Mouse (Mus musculus) macrophage (primary cell): ENCODE measurements around the gene Gm27027. TPM values are rescaled to one million over a fixed set of nuclear protein-coding genes. Genes with fewer than 3 reads are reported as not detected.

Experiments used
- H3K27ac ChIP-seq: fragments of 350-480 bp; formaldehyde crosslinking; 2 replicates; pipeline ENCODE4 v1.9.0; 2021
- H3K36me3 ChIP-seq: fragments of 350-480 bp; formaldehyde crosslinking; 2 replicates; pipeline ENCODE4 v1.9.0; 2021; ENCODE audit errors: inconsistent target
- H3K4me3 ChIP-seq: fragments of 350-480 bp; formaldehyde crosslinking; 2 replicates; pipeline ENCODE4 v1.9.0; 2021; ENCODE audit errors: inconsistent target
- H3K79me2 ChIP-seq: fragments of 350-480 bp; formaldehyde crosslinking; 2 replicates; pipeline ENCODE4 v1.9.0; 2021; ENCODE audit errors: inconsistent target
- WGBS: methylation state at CpG from one replicate; pipeline ENCODE4 v1.1.7; 2026; ENCODE audit warnings: inconsistent platforms; ENCODE audit not compliant: missing documents; 5-methylcytosine and 5-hydroxymethylcytosine counted together
- polyA plus RNA-seq: library from polyadenylated mRNA; stranded (reverse); fragments of 250-400 nt; gene quantifications from 3 replicates; pipeline ENCODE4 v1.2.4, GENCODE M21; 2018; ENCODE audit warnings: inconsistent platforms

The Gm27027 gene
- polyA plus RNA-seq, 1 experiment from 2014 or later: not detected

DNA sequence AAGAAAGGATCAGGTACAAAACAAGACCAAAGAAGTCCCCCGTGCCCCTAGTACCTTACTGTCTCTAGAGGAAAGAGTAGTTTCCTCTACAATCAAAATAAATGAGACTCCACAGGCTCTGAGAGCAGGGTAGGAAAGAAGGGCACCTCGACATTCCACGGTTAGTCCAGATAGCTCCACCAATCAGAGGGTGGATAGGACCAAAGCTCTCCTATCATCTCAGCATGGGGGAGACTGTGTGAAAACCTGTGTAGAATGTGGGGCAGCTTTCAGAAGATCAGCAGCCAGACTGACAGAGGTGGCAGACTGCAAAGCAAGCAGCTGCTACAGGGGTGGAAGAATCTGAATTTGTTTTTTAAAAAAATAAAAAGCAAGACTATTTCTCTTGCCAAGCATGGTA lies 3.3 kb downstream of the Gm27027 start:
- Histone ChIP-seq H3K79me2 (no peaks in the 10 kb centered on the region), H3K27ac (no peak overlapping the region), H3K36me3 (peaks cover 72% of the 10 kb centered on the region), H3K4me3 (no peak overlapping the region)
- 89% methylated on average over 3 of the region's 3 CpGs for WGBS

DNA sequence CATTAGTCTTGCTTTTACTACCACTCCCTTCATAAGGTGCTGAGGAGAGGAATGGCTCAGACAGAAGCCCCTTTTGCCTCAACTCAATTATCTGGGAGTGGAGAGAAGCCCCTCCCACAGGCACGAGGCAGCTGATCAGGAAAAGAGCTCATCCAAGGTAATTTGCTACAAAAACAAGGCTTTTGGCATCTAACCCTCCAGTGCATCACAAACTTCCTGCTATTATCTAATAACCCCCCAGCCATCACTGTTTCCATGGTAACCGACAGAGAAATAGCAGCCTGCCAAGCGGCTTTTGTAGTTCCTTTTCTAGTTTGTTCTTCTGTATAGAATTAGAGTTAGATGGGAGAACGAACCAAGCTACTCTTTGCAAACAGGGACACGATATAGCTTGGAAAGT lies 3.9 kb downstream of the Gm27027 start:
- H3K36me3 ChIP-seq: peaks cover 73% of the 10 kb centered on the region
- no peak overlapping the region for H3K27ac ChIP-seq
- WGBS: 88% methylated on average over 5 of the region's 5 CpGs
- H3K4me3 ChIP-seq: no peak overlapping the region
- H3K79me2 ChIP-seq: no peaks in the 10 kb centered on the region

DNA sequence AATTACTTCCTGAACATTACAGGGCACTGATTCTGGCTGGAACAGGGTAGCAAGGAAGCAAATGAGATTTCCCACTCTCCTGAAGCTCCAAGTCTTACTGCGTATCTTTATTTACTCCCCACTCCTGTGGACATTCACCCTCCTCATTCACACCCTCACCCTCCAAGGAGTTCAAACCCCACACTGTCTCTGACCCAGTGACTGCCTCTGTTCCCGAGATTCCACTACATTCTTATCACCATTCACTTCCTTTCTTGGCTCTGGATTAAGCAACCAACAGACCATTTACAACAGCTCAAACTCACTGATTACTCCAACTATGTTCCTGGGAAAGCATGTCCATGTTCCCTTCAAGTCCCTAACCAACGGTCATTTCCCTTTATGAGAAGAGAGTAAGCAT lies 4.8 kb downstream of the Gm27027 start:
- Histone ChIP-seq H3K36me3 (peaks cover 74% of the 10 kb centered on the region), H3K27ac (no peak overlapping the region), H3K4me3 (no peak overlapping the region), H3K79me2 (no peaks in the 10 kb centered on the region)
- 93% methylated on average over 3 of the region's 3 CpGs for WGBS

DNA sequence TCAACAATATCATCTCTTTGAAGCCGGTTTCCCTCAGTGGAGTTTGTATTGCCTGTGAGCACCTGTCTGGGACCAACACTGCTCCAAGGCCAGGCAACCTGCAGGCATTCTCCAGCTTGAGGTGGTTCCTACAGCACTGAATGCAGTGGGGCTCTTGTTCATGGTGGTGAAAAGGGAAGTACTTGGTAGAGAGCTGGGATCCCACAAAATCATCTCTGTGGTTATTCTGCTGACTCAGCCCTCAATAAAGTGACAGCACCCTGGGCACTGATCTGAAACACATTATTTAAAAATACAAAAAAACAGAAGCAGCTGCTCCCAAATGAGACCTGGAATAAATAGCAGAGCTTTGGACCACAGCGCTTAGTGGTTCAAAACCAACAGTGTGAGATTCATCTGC lies 7.7 kb downstream of the Gm27027 start:
- 73% methylated on average over 2 of the region's 2 CpGs for WGBS
- H3K79me2 ChIP-seq: no peaks in the 10 kb centered on the region
- H3K4me3 ChIP-seq: no peak overlapping the region
- H3K27ac ChIP-seq: no peak overlapping the region
- peaks cover 51% of the 10 kb centered on the region; the same call in 1 of the 2 replicates for H3K36me3 ChIP-seq

DNA sequence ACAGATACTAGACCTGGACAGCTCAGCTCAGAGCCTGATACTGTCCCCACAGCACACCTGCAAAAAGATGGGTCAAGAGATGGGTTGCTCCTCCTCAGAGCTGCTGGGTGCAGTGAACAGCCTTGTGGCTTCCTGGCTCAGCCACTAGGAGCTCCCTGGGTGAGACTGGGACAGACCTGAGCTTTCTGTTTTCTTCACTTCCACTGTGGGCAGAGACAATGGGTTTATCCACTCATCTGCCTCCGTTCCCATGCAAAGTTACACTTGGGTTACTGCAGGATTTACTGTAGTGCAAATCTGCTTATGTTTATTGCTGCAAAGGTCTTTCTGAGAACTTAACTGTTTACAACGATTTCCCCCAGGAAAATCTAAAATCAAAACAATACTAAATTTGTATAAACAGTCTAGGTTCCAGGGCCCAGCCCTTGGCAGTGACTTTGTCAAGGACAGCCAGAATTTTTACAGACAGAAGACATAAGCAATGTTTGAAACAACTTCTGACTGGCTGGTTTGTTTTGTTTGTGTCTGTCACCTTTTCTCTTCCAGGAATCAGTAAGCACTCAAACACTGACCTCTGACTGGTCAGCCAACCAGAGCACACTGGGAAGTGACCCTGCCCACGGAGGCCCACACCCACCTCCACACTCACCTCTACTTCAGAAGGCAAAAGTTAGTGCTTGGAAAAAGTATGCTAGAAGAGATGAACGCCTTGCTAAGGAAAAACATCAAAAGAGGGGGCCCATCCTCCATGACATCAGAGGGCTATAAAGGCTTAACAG lies 13.5 kb downstream of the Gm27027 start:
- no peak overlapping the region for H3K4me3 ChIP-seq
- WGBS: 93% methylated on average over 4 of the region's 4 CpGs
- no peak overlapping the region for H3K27ac ChIP-seq
- no peaks in the 10 kb centered on the region for H3K79me2 ChIP-seq
- peaks cover 49% of the 10 kb centered on the region for H3K36me3 ChIP-seq

DNA sequence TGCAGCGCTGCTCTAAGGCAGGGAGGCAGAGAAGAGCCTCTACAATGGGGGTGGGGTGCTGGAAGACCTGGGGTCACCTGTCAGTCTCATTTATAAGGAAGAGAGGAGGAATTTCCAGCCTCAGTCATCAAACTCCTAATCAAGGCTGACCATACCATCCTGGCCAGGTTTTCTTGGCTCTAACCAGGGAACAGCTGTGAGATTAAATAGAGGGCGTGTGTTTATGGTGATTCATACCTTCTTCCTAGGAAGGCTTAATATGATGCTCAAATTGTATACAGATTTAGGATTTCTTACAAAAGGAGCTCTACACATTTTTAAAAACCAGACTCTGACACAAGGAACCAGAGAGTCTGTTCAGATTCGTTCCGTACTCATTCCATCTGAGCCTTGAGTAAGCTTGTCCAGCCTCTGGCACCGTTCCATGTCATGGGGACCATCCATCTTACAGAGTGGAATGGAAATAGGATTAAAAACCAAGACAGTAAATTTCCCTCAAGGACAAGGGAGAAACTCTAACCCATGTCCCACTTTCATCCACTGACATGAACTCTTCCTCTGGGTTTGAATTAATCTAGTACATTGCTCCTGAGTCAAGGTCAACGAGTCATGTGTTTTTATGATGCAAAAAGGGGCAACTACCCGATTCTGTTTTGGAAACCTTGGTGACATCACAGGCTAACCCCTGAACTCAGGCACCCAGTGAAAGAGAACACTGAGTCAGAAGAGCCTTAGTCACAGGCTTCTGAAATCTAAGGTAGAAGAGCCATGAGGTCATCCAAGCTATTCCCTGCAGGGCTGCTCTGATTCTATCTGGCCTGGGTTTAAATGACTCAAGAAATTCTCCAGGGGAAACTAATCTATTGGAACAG lies 16.7 kb downstream of the Gm27027 start:
- peaks cover 34% of the 10 kb centered on the region for H3K36me3 ChIP-seq
- no peak overlapping the region for H3K4me3 ChIP-seq
- WGBS: 93% methylated on average over 7 of the region's 7 CpGs
- no peak overlapping the region for H3K27ac ChIP-seq
- H3K79me2 ChIP-seq: no peaks in the 10 kb centered on the region

DNA sequence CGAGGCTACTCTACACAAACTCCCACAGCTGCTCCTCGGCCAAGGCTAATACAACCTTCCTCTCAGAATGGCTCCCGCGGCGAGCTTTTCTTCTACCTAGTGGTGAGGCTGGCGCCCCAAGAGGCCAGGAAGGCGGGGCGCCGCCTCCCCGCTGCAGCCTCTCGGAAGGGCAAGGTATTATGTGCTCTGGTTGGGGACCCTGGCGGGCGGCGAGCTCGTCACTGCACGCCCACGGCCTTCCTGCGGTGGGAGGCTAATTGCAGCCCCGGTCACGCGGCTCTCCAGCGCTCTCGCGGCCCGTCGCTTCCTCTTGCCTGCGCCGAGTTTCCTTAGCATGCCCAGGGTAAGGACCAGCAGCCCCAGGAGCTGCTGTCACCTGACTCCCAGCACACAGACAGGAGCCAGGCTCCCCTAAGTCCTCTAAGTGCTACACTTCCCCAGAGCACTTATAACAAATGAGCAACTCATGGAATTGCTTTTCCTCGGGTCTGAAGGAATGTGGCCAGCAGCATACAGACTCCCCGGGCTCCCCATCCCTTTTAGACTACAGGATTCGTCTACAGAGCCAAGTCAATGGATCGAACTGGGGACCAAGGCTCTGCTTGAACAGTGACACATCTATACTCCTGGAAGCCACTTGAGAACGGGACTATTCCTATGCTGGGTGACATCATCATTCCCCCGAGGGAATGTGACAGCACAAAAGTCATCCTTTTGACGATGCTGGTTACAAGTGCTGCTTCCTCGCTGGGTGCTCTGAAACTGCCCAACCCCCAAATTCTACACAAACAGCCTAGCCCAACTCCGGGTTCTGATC lies 19.5 kb downstream of the Gm27027 start:
- Histone ChIP-seq H3K79me2 (no peaks in the 10 kb centered on the region), H3K36me3 (peaks cover 19% of the 10 kb centered on the region), H3K4me3 (no peak overlapping the region; the same call in 1 of the 2 replicates), H3K27ac (no peak overlapping the region)
- 6% methylated on average over 37 of the region's 37 CpGs for WGBS

DNA sequence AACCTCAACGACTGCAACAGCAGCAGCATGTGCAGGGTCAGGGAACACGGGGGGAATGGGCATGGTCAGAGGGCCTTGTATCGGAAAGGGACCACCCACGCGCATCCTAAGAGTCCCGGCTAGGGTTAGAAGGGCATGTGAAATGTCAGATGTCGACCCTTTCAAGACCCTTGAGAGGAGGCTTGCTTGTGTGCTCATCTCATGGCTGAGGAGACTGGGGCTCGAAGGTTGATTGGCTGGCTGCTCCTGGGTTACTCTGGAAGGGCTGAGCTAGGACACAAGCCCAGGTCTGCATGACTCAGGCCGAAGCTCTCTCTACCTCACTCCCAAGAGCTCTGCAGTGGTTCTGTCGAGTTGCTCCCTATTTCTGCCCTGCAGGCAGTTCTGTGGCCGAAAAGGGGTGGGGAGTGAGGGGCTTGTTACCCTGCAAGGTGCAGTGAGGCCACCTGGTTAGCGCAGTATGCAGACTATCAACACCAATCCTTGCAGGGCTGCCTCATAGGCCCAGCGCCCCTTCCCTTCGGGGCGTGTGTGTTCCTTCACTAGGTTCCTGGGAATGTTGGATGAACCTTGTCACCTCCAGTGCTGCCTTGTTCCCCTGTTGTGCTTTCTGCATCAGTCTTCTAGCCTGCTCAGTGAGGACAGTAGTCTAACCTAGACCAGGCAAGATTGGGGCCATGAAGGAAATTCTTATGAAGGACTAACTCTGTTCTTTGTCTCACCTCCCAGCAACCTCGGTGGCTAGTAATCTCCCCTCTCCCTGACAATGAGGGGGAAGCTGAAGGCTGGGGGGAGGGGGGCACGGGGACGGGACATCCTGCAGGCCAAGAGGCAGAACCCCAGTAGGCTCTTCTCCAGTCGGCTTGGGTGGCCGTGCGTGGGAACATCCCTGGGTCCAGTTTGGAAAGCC lies 20.4 kb downstream of the Gm27027 start:
- WGBS: 64% methylated on average over 21 of the region's 21 CpGs
- peaks cover 10% of the 10 kb centered on the region; the same call in 1 of the 2 replicates for H3K36me3 ChIP-seq
- H3K27ac ChIP-seq: no peak overlapping the region
- no peaks in the 10 kb centered on the region for H3K79me2 ChIP-seq
- H3K4me3 ChIP-seq: no peak overlapping the region; the same call in 1 of the 2 replicates

DNA sequence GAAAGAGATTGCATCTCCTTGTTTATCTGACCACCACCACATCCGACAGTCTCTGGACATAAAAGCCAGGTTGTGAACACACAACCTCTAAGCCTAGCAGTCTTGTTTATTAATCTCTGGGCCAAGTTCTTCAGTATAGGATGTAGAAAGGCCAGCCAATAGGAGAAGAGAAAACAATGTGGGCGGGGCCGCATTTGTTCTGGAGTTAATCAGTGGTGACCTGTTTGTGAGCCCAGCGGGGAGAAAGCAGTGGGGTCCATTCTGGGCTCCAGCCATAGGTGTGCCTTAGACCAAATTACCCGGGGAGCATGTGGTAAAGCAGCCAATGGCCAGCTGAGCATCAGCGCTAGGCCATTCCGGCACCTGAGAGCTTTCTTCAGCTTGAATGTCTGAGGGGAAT lies 21.1 kb downstream of the Gm27027 start:
- Histone ChIP-seq H3K27ac (no peak overlapping the region), H3K36me3 (peaks cover 3% of the 10 kb centered on the region; the same call in 1 of the 2 replicates)
- 93% methylated on average over 7 of the region's 7 CpGs for WGBS

DNA sequence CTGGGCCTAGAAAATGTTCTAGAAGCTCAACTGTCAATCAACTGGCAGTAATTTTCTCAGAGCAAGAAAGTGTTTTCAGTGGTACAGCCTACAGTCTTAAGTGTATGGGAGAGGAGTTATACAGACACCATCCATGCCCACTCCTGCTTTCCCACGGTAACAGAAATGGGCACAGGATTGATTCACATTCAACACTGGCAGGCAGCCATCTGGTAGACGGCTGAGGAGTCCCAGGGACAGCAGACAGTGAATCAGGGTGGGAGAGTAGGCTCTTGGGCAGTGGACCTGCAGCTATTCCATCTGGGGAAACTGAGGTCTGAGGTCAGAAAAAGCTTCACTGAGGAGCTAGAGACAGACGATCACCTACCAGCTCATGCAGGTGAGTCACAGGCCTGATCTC lies 24.5 kb downstream of the Gm27027 start:
- Histone ChIP-seq H3K79me2 (no peaks in the 10 kb centered on the region), H3K4me3 (no peak overlapping the region), H3K27ac (no peak overlapping the region), H3K36me3 (no peaks in the 10 kb centered on the region)
- WGBS: 72% methylated on average over 3 of the region's 3 CpGs

More for the DNA sequence above, 21.1 kb downstream of the Gm27027 start:
- Histone ChIP-seq H3K79me2 (no peaks in the 10 kb centered on the region), H3K4me3 (no peak overlapping the region)

DNA sequence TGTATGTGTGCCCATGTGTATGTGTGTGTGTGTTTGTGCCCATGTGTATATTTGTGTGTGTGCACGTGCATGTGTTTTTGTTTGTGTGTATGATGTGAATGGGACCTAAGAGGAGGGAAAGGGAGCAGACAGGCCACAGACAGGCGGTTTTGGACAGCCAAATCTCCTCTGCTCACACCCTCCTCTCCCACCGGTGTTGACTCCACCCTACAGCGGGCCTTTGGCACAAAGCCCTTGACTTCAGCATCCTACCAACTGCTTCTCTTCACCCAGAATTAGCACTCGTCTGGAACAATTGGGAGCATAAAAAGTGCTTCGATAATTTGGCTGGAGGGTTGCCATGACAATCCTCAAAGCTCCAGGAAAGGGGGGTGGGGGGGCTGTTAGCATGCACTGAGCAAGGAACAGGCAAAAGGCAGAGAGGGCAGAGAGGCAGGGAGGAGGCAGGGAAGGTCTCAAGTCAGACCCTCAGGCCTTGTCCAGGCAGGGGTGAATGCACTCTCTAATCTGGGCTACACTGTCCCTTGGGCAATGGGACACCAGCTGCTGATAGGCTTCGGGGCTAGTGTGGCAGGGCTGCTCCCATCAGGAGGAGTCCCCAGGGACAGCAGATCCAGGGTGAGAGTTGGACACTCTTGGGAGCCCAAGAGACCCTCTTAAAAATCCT lies 31.5 kb downstream of the Gm27027 start:
- no peaks in the 10 kb centered on the region for H3K79me2 ChIP-seq
- H3K27ac ChIP-seq: no peak overlapping the region
- no peaks in the 10 kb centered on the region for H3K36me3 ChIP-seq
- 87% methylated on average over 5 of the region's 7 CpGs for WGBS
- H3K4me3 ChIP-seq: no peak overlapping the region

DNA sequence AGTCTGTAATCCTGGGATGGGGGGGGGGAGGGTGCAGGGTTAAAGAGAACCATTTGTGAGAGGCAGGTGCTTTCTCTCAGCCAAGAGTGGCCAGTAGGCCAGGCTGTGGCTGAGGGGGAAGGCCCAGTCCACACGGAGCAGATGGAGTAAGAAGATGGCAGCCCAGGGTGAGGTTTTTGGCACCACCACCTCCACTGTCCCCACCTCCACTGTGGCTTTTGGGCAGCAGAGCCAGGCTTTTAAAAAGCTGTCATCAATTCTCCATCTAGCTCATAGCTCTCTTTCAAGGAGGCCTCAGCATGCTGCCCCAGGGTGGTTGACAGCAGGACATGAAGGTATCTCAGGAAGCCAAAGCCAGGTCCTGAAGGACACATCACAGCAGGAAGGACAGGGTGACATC lies 32.4 kb downstream of the Gm27027 start:
- Histone ChIP-seq H3K79me2 (no peaks in the 10 kb centered on the region), H3K27ac (no peak overlapping the region), H3K36me3 (no peaks in the 10 kb centered on the region), H3K4me3 (no peak overlapping the region)
- WGBS: 78% methylated on average over 1 of the region's 1 CpGs

DNA sequence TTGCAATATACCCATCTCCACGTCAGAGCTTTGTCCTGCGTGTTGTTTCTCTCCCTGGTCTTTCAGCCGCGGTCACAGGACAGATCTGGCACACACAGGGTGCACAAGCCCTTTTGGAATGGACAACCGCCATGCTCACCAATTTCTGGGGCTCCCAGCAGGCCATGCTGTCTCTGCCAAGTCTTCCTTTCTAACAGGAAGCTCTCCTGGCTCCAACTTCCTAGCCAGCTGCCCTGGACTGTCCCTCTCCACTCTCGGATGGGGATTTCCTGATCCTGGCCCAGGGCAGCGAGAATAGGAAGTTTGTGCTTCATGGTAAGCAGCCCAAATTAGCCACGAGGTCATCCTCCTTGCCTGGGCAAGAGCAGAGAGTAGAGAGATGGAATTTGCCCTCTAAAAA lies 34.4 kb downstream of the Gm27027 start:
- WGBS: 65% methylated on average over 8 of the region's 8 CpGs
- Histone ChIP-seq H3K27ac (no peak overlapping the region), H3K36me3 (no peaks in the 10 kb centered on the region), H3K79me2 (no peaks in the 10 kb centered on the region), H3K4me3 (no peak overlapping the region)
